Mouse (Mus musculus): ENCODE results near the gene Ccdc9b. TPM values are rescaled to one million over a fixed set of nuclear protein-coding genes. Genes with fewer than 3 reads are reported as not detected.

Gene Ccdc9b
- total RNA-seq, 2 experiments from 2014 or later: 4.8 to 5.6 TPM

DNA sequence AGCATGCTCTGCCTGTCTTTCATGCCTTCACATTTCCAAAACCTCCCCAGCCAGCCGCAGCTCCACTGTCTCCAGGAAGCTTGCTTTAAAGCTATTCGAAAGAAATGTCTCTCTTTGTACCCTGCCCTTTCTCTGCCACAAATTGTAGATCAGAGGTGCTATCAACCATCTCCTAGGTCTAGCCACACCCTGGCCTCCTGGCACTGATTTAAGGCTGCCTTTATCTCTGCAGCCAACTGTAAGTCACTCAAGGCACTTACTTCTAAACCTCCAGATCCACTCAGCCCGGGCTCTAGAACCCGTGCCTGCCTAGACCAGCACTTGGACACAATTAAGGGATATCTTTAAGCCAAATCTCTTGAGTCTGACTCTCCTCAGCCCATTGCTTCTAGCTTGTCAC lies 16.0 kb upstream of the Ccdc9b start:
- no peak for DNase-seq

DNA sequence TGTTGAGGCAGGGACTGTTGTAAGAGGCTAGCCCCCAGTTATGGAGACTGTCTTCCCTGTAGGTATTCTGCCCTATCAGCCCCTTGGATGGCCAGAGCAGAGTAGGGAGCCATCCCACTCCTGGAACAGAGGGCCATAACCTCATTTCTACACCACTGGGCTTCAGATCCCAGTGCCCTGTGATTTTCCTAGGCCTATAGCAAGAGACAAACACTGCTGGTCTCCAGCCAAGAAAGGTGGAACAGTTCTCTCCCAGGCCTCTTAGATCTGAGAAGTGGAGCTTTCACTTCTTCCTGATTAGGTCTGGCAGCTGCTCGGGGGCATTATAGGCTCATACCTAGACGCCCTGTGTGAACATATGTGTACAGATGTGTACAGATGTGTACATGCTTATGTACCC lies 13.8 kb upstream of the Ccdc9b start:
- no peak for DNase-seq

DNA sequence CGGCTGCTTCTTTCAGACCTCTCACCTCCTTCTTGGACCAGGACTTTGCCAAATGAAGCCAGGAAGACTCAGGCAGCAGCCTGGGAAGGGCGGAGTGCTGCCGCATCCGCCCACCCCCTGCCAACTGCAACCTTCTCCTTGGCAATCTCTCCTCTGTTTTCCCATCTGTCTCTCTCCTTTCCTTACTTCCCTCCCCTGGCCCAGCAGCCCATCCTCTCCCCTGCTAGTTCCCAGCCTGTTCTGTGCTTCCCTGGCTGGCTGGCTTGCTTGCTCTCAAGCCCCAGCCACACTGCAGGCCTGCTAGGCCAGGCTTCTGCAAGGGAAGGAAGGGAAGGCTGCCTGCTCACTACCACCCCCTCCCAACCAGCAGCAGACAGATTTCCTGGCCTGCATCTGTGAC lies 13.4 kb upstream of the Ccdc9b start:
- no peak for DNase-seq

DNA sequence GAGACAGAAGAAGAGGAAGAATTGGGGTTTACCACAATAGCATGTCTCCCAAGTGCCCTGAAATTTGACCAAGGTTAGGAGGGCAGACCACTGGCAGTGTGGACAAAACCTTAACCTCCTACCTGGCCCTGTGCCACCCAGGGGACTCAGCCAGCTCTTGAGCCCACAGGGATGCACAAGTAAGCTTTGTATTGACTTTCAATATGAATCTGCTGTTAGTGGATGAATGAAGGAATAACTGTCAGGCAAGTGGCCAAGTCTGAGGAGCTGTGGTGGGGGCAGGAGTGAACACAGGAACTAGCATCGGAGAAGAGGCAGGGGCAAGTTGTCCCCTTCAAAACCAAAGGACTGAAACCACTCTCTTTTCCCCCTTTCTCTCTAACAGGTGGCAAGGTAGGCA lies 12.9 kb upstream of the Ccdc9b start:
- no peak for DNase-seq

DNA sequence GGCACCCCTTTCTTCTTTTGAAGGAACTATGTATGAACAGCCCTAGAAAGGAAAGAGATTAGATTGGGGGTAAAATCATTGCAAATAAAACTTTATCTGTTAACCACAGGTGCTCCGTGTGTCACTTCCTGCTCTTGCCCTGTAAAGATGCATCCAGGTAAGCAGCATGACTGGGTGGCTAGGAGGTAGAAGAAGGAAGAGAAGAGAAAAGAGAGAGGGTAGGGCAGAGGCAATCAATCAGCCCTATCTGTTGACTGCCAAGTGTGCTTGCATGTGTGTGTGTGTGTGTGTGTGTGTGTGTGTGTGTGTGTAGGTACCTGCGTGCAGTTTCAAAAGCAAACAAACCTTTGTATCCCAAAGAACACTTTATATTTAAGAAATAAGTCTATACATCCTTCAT lies 12.1 kb upstream of the Ccdc9b start:
- no peak for DNase-seq

DNA sequence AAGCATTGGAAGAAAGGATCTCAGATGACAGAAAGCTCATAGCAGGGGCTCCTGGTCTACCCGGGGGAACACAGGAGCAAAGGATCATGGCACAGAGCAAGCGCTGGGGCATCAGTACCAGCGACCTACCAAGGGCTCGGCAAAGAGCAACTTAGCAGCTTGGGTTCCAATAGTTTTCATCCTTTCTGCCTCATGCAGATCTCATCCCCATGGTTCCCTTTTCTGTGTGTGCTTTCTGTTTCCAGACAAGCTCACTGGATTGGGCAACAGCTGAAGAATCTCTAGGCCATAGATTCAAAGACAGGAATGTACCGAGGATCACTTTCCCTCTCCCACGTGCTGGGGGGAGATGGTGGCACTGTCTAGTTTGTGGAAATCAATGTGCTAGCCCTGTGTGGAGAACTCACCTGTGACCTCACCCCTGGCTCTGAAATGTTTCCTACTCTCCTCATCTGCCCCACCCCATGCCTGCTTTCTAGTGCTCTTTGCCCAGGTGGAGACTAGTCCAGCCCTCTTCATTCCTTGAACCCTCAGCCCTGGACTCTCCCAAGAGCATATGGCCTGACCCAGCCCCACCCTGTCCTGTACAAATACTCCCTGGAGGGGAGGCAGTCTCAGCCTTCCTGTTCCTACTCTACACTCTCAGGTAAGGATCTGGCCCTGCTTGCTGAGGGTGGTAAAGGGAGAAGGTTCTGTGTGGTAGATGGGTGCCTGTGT lies 9.9 kb upstream of the Ccdc9b start, which contains the start of gene Phgr1:
Phgr1 (plus strand) TSS at position 612 of the 717 bp plus-strand sequence.
- DNase-seq: no peak

DNA sequence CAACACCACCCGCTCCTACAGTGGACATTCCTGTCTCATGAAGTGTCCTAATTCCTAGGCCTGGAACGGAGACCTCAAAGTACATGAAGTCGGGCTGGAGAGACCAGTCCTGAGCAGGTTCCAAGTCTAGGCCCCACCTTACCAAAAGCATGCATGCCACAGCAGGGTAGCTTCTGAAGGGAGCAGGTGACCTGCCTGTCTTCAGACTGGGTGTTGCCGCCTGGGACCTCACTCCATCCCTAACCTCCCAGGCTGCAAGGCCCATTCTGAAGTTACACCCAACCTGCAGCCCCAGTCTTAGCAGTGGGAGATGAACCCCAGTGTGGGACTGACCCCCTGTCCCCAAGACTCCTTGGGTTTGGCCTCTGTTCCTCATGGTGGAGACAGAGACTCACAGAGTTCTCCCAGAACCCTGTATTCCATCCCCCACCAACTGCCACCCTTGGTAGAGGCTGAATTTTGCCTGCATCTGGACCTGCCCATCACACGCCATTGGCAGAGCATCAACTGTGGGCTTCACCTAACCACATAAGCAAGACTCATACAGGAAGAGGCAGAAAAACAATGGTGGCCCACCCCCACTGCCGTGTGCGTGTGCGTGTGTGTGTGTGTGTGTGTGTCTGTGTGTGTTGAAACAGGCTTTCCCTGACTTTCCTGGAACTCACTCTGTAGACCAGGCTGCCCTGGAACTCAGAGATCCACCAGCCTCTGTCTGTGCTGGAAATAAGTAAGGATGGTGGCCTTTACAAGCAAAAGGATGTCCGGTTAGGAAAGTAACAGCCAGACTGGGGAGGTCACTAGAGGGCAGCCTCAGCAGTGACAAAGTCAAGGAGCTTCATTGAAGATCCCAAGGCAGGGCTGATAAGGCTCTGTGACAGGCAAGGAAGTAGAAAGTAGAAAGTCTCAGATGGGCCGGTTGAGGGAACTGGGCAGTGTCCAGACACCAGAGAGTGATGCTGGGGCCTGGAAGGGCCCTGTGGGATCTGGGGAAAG lies 3.9 kb upstream of the Ccdc9b start:
- no peak for DNase-seq

DNA sequence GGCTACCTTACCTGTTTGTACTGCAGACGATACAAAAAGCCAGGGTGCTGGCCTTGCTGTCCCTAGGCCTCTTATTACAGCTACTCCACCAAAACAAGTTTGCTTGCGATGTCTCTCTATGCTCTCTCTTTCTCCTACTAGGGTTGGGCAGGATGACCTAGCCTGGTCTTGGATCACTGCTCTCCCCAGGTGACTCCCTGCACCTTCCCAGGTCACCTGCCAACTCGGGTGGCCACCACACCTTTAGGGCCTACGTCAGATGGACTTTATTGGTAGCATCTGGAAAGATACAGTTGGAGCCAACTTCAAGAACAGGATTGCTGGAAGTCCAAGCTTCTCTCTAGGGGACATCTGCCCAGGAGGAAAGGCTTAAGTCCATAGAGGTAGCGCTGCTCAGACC lies 2.4 kb upstream of the Ccdc9b start:
- no peak for DNase-seq

DNA sequence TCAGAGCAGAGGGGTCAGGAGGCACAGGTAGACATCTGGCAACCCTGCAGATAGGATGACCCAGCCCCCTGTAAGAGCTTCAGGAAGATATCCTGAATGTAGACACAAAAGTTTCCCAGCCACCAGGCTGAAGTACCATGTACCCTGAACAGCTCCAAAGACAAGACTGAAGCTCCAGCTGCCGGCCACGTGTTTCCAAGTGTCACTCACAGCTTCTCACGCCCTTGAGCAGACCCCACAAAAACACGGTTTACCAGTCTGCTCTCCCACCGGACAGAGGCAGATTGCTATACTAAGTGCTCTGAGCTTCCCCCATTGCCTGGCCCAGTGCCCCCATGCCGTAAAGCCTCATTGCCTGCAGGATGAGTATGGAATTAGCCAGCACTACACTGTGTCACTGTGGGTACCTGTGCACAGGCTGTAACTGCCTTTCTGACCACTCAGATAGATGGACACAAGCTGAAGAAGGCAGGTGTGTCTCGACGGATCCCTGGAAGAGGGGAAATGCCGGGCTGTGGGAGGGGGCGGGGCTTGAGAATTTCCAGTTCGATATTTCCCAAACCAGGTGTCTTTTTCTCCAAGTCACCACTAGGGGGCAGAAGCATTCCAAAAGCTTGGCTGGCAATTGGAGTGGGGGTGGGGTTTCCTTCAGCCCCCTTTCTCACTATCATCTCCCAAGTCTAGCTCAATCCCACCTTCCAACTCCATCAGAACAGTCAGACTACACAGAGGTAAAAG lies 1.8 kb upstream of the Ccdc9b start:
- DNase-seq: peak; percentile 39 to 65

DNA sequence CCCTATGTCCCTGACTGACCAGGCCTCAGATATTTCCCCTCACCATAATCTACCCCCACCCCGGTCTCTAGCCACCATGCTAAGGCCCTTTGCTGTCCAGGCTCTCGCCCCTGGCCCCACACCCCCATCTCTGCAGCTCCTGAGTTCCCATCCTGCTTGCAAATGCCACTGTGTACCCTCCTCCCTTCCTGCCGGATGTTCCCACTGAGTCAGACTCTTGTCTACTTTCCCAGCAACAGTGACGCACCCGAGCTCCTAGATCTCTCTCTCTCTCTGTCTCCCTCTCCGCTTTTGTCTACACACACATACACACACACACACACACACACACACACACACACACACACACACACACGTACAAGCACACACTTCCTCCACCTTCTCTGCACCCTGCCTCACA lies 1.0 kb upstream of the Ccdc9b start:
- peak; percentile 38 to 61 for DNase-seq

DNA sequence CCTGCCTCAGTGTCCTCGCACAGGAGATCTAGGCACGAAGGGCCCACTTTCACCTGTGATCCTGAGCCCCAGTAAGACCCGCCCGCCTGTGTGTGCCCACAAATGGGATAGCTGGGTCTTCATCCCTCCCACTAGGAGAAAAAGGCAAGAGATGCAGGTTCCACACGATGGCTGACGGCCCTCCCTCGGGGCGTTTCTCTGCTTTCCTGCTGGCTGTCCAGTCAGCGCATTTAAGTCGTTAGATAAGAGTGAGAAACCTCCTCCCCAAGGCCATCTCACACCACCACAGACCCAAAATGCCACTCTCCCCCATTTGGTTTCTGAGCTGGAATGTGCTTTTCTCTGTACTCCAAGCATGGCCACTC lies 305 bp upstream of the Ccdc9b start:
- DNase-seq: no peak

DNA sequence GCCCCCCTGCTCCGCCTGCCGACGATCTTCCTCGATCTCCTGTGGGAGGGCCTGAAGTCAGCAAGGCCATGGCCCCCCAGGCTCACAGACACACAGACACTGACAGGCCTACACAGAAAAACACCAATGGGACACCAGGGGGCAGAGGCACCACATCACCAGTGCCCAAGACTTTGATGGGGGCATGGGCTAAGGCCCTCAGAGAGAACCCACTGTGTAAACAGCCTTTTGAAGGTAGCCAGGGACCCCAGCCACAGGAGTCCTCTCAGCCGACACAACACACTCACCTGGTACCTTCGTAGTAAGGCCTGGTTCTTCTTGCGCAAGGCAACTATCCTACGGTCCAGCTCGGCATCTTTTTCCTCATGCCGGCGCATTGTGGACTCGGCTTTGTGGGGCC lies 1.1 kb downstream of the Ccdc9b start:
- DNase-seq: no peak

DNA sequence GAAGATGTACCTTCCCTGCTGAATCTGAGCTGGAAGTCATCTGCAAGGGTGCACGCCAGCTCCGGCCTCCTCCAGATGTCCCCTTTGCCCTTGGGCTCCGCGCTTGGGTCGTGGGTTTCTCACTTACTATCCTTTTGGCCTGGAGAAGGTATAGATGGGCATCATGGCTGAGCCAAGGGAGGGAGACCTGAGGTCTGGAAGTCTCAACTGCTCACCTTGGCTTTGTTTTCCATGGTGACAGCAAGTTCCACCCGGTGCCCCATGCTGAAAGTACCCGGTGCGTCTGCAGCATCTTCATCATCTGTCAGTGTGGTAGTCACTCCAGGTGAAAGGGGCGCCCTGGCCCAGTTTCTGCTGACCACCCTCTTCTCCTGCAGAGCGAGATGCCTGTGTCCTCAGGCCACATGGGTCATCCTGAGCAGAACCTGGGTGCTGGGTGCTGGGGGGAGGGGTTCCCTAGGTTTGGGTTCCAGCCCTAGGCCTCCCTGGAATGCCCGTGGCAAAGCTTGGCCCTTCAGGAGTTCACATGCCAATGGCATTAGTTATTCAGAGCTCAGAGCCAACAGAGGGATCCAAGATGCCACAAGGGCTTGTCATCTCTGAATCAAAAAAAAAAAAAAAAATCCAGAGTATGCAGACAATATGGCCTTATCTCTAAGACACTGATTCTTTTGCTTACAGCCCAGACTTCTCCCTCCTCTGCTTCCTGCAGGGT lies 2.0 kb downstream of the Ccdc9b start:
- peak in 1 of 2 experiments; percentile 41 for DNase-seq

DNA sequence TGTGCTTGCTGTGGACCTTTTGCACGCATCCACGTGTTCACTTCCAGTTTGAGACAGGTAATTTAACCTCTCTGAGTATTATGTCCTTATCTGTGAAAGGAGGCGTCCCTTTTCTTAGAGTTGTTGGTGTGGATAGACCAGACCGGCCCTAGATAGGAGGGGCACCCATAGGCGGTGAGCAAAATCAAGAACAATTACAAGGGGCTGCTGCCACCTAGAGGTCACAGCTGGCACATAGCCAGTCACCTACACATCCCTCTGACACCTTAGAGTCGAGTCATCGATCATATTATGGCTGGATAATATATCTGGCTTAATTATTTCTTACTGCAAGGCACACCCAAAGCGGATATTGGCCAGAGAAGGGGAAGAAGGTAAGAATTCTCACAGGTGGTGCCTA lies 2.6 kb downstream of the Ccdc9b start:
- peak; percentile 40 to 61 for DNase-seq

DNA sequence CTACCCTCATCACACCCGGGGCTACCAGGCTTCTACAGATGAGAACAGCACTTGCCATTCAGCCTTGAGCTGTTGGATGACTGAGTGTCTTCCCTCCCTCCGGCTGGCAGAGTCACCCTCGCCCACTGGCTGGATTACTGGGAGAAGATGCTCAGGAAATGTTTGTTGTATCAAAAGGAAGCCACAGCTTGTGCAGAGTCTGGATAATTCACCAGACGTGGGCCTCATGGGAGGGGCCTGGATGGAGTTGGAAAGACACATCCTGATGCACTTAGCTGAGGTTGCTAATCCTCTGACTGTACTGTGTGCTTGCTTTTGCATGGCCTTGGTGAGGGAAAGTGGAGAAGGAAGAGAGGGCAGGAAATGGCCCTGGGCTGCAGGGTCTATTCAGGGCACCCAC lies 6.4 kb downstream of the Ccdc9b start:
- no peak for DNase-seq

DNA sequence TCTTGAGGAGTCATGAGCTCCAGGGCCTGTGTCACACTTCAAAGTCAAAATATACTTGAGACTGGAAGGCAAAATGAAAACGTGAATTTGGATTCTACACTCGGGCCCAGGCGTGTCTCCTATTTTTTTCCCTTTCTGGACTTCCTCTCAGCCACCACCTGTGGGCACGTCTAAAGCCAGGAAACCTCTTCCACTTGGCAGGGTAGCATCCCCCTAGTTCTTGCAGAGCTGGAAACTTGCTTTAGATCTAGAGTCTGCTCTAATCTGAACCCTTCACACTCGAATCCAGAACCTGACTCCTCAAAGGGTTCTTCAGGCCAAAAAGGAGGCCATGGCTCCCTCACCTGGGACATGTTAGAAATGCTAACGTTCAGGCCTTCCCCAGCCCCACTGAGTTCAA lies 7.1 kb downstream of the Ccdc9b start:
- no peak for DNase-seq

DNA sequence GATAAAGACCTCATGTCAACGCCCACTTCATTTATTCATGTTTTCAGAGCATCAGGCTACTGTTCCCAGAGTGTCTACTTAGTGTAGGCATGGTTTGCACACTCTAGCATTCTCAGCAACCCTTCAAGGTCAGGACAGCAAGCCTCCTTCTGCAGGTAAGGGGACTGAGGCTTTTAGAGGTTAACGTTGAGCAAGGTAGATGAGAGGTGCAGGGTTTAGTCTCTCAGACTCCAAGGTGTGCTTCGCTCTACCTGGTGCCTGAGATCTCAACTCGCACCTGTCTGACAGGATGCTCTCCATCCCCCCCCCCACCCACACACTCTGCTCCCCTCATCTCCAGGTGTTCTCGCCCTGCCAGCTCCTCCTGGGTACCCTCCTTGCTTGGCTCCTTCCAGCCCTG lies 8.3 kb downstream of the Ccdc9b start:
- DNase-seq: no peak

DNA sequence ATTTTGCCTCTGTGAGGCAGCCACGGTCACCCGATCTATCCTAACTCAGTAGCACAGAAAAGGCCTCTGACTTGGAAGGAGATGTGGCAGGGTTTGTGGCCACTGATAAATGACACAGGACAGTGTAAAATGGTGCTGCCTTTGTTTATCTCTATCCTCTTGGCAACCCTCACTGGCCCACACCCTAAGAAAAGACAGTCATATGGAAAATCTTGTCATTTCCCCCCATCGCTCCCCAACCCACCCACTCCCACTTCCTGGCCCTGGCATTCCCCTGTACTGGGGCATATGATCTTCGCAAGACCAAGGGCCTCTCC lies 9.7 kb downstream of the Ccdc9b start:
- no peak for DNase-seq

DNA sequence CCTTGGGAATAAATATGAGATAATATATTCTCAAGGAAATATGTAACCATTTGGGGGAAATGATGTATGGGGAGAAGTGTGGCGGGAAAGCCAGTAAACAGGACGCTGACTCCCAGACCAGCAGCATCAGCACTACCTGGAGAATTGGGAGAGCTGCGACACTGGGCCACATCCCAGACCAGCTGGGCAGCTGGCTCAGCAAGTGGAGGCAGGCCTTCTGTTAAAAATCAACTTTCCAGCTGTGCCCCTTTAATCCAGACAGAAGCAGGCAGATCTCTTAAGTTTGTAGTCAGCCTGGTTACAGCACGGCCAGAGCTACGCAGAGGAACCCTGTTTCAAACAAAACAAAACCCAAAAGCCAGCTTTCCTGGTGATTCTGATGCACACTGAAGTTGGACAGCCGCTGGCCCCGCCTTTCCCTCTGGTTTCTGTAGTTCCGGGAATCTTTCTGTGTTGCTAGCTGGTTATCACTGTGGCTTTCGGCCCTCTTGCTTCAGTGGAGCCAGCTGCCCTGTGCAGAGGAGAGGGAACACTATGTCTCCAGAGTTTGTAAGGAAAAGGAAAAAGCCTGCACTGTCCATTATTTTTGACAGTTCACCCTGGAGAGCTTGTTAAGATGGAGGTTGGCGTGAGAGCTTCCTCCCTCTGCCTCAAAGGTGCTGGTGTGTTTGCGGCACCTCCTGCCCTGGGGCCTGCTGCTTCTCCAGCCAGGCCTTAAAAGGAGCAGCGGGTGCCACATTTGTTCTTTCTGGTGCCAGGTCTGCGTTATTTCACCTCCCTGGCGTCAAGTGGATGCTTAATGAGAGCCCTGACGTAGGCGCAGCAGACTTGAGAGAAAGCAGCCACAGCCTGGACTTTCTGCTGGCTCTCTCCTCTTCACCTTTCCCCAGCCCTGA lies 10.3 kb downstream of the Ccdc9b start:
- DNase-seq: no peak

DNA sequence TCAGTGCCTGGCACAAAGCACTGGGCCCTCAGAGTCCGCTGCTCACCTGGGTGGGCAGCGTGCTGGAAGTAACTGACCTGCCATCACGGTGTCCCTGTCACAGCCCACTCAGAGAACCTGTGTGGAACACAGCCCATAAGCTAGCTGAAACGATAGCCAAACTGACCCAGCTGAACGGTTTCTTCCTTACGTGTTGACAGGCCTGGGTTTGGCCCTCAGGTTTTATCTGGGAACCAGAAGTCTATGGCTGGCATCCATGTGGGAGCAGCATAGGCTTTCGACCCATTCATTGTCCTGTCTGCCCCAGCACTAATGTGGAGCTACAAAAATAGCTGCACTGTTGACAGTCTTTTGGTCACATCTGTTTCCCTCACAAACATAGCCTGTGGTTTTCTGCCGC lies 12.0 kb downstream of the Ccdc9b start:
- no peak for DNase-seq

DNA sequence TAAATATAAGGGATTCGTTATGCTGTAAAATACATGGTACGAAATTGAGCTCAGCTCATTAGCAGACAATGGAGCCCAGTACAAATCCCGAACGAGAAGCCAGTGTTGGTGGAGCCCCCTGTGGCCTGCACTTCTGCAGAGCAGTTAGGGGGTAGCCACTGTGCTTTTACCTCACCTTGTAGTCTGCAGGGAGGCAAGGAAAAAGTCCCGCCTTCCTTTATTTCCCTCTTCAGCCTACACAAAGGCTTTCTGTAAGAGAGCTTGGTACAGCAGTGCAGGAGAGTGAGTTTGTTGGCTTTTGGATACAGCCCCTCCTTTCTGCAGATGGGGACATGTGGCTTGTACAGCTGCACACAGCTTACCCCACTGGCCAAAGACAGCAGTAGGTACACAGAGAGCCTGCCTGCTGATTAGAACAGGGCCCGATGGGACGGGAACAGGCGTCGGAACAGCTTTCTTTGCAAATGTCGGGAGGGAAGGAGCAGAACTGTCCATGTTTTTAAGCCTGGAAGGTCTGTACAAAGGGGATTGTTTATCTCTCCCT lies 13.0 kb downstream of the Ccdc9b start:
- DNase-seq: no peak

Measured in adrenal gland, postnatal 36 days (tissue).